Mouse (Mus musculus) small intestine, adult 2 months (tissue): Measurements from ENCODE around the gene Fgd3.

Experiments used
- CTCF ChIP-seq: fragments of 200-500 bp; IDR thresholded peaks from 2 replicates; pipeline ENCODE4 v1.5.1; 2012; ENCODE audit warnings: low read depth, mild to moderate bottlenecking, control low read depth, inconsistent platforms, low read length, moderate library complexity, mixed read lengths; ENCODE audit not compliant: insufficient replicate concordance, insufficient read length; ENCODE audit errors: extremely low read depth
- POLR2A ChIP-seq: fragments of 200-500 bp; IDR thresholded peaks from 2 replicates; pipeline ENCODE4 v1.6.1; 2012; ENCODE audit warnings: low read depth, mild to moderate bottlenecking, control low read depth, inconsistent platforms, low read length, moderate library complexity

GRCm38 (mm10) chr13:49216220-49216552, 103.9 kb downstream of the Fgd3 start:
- TF ChIP-seq CTCF (no peak), POLR2A (no peak)
